Comparison of ENCODE assay signal across 10 mouse cellular contexts in the genomic region with DNA sequence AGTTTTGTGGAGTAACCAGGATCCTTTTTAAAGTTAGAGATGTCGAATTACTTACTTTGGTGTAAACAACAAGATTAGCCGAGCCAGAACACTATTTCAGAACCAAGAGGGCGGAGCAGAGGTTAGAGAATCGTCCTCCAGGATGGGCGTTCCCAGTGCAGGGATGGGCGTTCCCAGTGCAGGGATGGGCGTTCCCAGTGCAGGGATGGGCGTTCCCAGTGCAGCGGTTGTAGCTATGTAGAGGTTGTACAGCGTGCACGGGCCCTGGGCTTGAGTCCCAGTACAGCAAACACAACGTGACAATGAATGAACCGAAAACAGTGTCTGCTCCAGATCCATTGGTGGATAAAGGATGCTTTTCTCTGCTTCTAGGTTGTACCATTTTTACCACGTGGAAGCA.
A peak's percentile ranks its signal among the peaks of the same experiment; 100 is the strongest.
DNase-seq lines count a peak whose midpoint lies in the region; ATAC-seq lines count a peak whose summit lies in the region.
"Had no signal": no experiment of that assay in that cellular context is flagged by ENCODE, and none has a peak within 500 bp of the region (broad histone marks: within the 10 kb centered on the region; RNA-seq: fewer than 3 reads in every experiment).

No protein-coding gene starts in this region.

- intact Hi-C loops in heart, postnatal 14 days (cut with DNase I), result no loop called here

- no peaks in the 10 kb centered on the region for H3K9me3 ChIP-seq in midbrain, embryonic 16.5 days (replicated peaks; ENCODE audit: control insufficient read depth, low read length, poor library complexity, severe bottlenecking)

- no peak overlapping the region for H3K27ac ChIP-seq in midbrain, embryonic 16.5 days (ENCODE audit: low read length)

- WGBS in midbrain, embryonic 16.5 days, result 57% methylated on average over 14 of the region's 14 CpGs

- H3K4me2 ChIP-seq in midbrain, embryonic 16.5 days (ENCODE audit: low read length), result peak overlapping the region; percentile 12; the same call in 1 of the 2 replicates

- peak; percentile 16 for DNase-seq in adrenal gland, postnatal 10 days
- DNase-seq in adrenal gland, postnatal 25 days, result no peak
- peak; percentile 1 for DNase-seq in kidney, postnatal 14 days
- no peak for DNase-seq in kidney, adult 11 months
- peak; percentile 3 to 10 for DNase-seq in heart, postnatal 14 days
- DNase-seq in layer of hippocampus, postnatal 25 days (ENCODE audit: extremely low spot score in 1 of 2, low spot score in 1 of 2), result no peak
- DNase-seq in layer of hippocampus, adult 18-20 months (ENCODE audit: low spot score in 2 of 2), result no peak
- DNase-seq: spleen, adult 18-20 months had no signal

- no peaks in the 10 kb centered on the region for H3K27me3 ChIP-seq in midbrain, embryonic 16.5 days (ENCODE audit: control insufficient read depth, insufficient read depth, low read depth, low read length)

- no peaks in the 10 kb centered on the region for H3K36me3 ChIP-seq in midbrain, embryonic 16.5 days (ENCODE audit: control insufficient read depth, insufficient read depth, low read length)

- no peak overlapping the region for H3K9ac ChIP-seq in midbrain, embryonic 16.5 days (ENCODE audit: low read depth, low read length)

- ATAC-seq in midbrain, embryonic 16.5 days, result no peak
- ATAC-seq: Patski had no signal

- H3K4me1 ChIP-seq in midbrain, embryonic 16.5 days (ENCODE audit: control insufficient read depth, insufficient read depth, low read length), result no peaks in the 10 kb centered on the region

- no peak overlapping the region for H3K4me3 ChIP-seq in midbrain, embryonic 16.5 days (ENCODE audit: low read depth, low read length)

Comparison
In these comparisons a context has a peak if more than half of its experiments do, and no peak if none do; other contexts are left out.
1. DNase-seq: peak in adrenal gland, postnatal 10 days (single experiment), kidney, postnatal 14 days (single experiment) and heart, postnatal 14 days (2 of 2); none in adrenal gland, postnatal 25 days (single experiment), kidney, adult 11 months (single experiment), layer of hippocampus, postnatal 25 days (0 of 2) and layer of hippocampus, adult 18-20 months (0 of 2).